Mouse (Mus musculus) bone marrow, adult 2 months (tissue): ENCODE measurements around the gene Dzip1l. TPM values are rescaled to one million over a fixed set of nuclear protein-coding genes. Genes with fewer than 3 reads are reported as not detected.

Source experiments
- H3K27ac ChIP-seq: fragments of 200-500 bp; 2 replicates; pipeline ENCODE4 v1.5.1; 2012; ENCODE audit warnings: low read depth, mild to moderate bottlenecking, control low read depth, inconsistent platforms, low read length; ENCODE audit not compliant: control insufficient read depth, poor library complexity, insufficient read depth
- H3K4me1 ChIP-seq: fragments of 200-500 bp; 2 replicates; pipeline ENCODE4 v1.6.1; 2011; ENCODE audit warnings: low read length; ENCODE audit not compliant: control insufficient read depth, insufficient read depth
- H3K4me3 ChIP-seq: fragments of 200-500 bp; replicated peaks from 2 replicates; pipeline ENCODE3; 2011; ENCODE audit warnings: mild to moderate bottlenecking, low read depth, low read length, control low read depth; ENCODE audit not compliant: control insufficient read depth
- CTCF ChIP-seq: fragments of 200-500 bp; IDR thresholded peaks from 2 replicates; pipeline ENCODE4 v1.5.1; 2011; ENCODE audit warnings: low read length, control low read depth; ENCODE audit not compliant: control insufficient read depth, insufficient read depth
- POLR2A ChIP-seq: fragments of 200-500 bp; IDR thresholded peaks from 2 replicates; pipeline ENCODE4 v1.6.1; 2011; ENCODE audit warnings: low read depth, mild to moderate bottlenecking, control low read depth, low read length, borderline replicate concordance; ENCODE audit not compliant: control insufficient read depth
- WGBS: fragments of 180-500 bp; shearing (Covaris S2); methylation state at CpG from one replicate; pipeline ENCODE4 v1.1.7; 2018; 5-methylcytosine and 5-hydroxymethylcytosine counted together
- polyA plus RNA-seq: library from polyadenylated mRNA; stranded (reverse); fragments of >200 nt; gene quantifications from 2 replicates; pipeline ENCODE4 v1.2.4, GENCODE M21; 2011; ENCODE audit warnings: low replicate concordance; ENCODE audit not compliant: missing spikeins, insufficient read depth, insufficient read length

Gene Dzip1l
- polyA plus RNA-seq, 1 experiment, result 1.0 TPM

GRCm38 (mm10) chr9:99636776-99637175 is 7.5 kb downstream of the Dzip1l start:
- TF ChIP-seq CTCF, result no peak
- TF ChIP-seq POLR2A, result no peak
- WGBS, result 84% methylated on average over 1 of the region's 1 CpGs
- no peak overlapping the region for H3K27ac ChIP-seq
- H3K4me1 ChIP-seq, result no peaks in the 10 kb centered on the region
- no peak overlapping the region for H3K4me3 ChIP-seq

GRCm38 (mm10) chr9:99637227-99637626 is 7.9 kb downstream of the Dzip1l start:
- no peak overlapping the region for H3K4me3 ChIP-seq
- no peak overlapping the region for H3K27ac ChIP-seq
- 88% methylated on average over 17 of the region's 17 CpGs for WGBS
- TF ChIP-seq CTCF, result no peak
- no peak for TF ChIP-seq POLR2A
- no peaks in the 10 kb centered on the region for H3K4me1 ChIP-seq

GRCm38 (mm10) chr9:99637736-99638135 is 8.4 kb downstream of the Dzip1l start:
- TF ChIP-seq CTCF, result no peak
- no peak overlapping the region for H3K4me3 ChIP-seq
- H3K4me1 ChIP-seq, result no peaks in the 10 kb centered on the region
- WGBS, result 89% methylated on average over 13 of the region's 13 CpGs
- H3K27ac ChIP-seq, result no peak overlapping the region

GRCm38 (mm10) chr9:99639957-99640356 is 10.7 kb downstream of the Dzip1l start:
- Histone ChIP-seq H3K4me1 (no peaks in the 10 kb centered on the region), H3K27ac (no peak overlapping the region), H3K4me3 (no peak overlapping the region)
- WGBS, result 80% methylated on average over 5 of the region's 5 CpGs
- TF ChIP-seq POLR2A (no peak), CTCF (no peak)

- Histone ChIP-seq H3K4me3 (no peak overlapping the region), H3K4me1 (no peaks in the 10 kb centered on the region), H3K27ac (no peak overlapping the region)
- TF ChIP-seq CTCF (no peak), POLR2A (no peak)
- 81% methylated on average over 6 of the region's 6 CpGs for WGBS
Measured at GRCm38 (mm10) chr9:99645416-99645815, 16.1 kb downstream of the Dzip1l start.

- no peak for TF ChIP-seq CTCF
- no peak for TF ChIP-seq POLR2A
- 82% methylated on average over 6 of the region's 6 CpGs for WGBS
- H3K4me3 ChIP-seq, result no peak overlapping the region
- H3K4me1 ChIP-seq, result no peaks in the 10 kb centered on the region
- H3K27ac ChIP-seq, result no peak overlapping the region
Measured at GRCm38 (mm10) chr9:99646102-99646501, 16.8 kb downstream of the Dzip1l start.

- Histone ChIP-seq H3K27ac (no peak overlapping the region), H3K4me1 (no peaks in the 10 kb centered on the region), H3K4me3 (no peak overlapping the region)
- 85% methylated on average over 10 of the region's 10 CpGs for WGBS
- no peak for TF ChIP-seq CTCF
- no peak for TF ChIP-seq POLR2A
Measured at GRCm38 (mm10) chr9:99660756-99661155, 31.5 kb downstream of the Dzip1l start.

- Histone ChIP-seq H3K27ac (no peak overlapping the region), H3K4me3 (no peak overlapping the region), H3K4me1 (no peaks in the 10 kb centered on the region)
- no peak for TF ChIP-seq CTCF
- TF ChIP-seq POLR2A, result no peak
- WGBS, result 73% methylated on average over 16 of the region's 16 CpGs
Measured at GRCm38 (mm10) chr9:99661606-99662166, 32.4 kb downstream of the Dzip1l start.

GRCm38 (mm10) chr9:99662406-99662805 is 33.1 kb downstream of the Dzip1l start:
- TF ChIP-seq CTCF, result peak; percentile 69; the same call in 1 of the 2 replicates
- TF ChIP-seq POLR2A, result no peak
- Histone ChIP-seq H3K4me3 (no peak overlapping the region), H3K27ac (no peak overlapping the region), H3K4me1 (no peaks in the 10 kb centered on the region)
- 24% methylated on average over 7 of the region's 7 CpGs for WGBS
